ENCODE assay signal across 28 mouse cellular contexts in the genomic region with DNA sequence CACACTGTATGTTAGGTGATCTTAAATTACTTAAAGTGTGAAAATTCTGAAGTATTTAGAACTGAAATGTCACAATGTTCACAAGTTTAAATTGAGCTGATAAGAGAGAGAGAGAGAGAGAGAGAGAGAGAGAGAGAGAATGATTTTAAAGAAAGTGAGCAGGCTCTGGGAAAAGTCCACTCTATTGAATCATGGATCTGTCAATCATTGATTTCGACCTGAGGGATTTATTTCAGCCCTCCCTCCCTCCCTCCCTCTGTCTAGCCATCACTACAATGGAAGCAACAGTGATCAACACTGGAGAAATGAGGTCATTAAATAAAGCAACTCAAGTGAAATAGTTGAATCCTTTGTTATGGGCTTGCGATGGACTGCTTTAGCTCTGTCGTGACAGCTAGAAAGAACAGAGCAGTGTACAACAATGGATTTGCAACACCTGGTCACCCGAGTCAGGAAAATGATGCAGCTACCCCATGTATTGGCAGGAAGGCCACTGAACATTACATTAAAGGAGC. TPM values are rescaled to one million over a fixed set of nuclear protein-coding genes. Genes with fewer than 3 reads are reported as not detected.
DNase-seq lines count a peak whose midpoint lies in the region; TF ChIP-seq lines count a peak whose summit lies in the region.
"Had no signal": no experiment of that assay in that cellular context is flagged by ENCODE, and none has a peak within 500 bp of the region (broad histone marks: within the 10 kb centered on the region; RNA-seq: fewer than 3 reads in every experiment).

No protein-coding gene starts in this region.

- no peaks in the 10 kb centered on the region for H3K36me3 ChIP-seq in kidney, adult 2 months (ENCODE audit: control insufficient read depth, insufficient read depth, low read length)
- H3K36me3 ChIP-seq in liver, adult 2 months (ENCODE audit: control insufficient read depth, insufficient read depth, low read length): no peaks in the 10 kb centered on the region
- H3K36me3 ChIP-seq: embryonic facial prominence, embryonic 10.5 days; embryonic facial prominence, embryonic 13.5 days; forebrain, embryonic 12.5 days; G1E; heart, embryonic 12.5 days; heart, embryonic 15.5 days; hindbrain, embryonic 10.5 days; hindbrain, embryonic 13.5 days had no signal

- H3K4me3 ChIP-seq in kidney, adult 2 months (ENCODE audit: insufficient read depth, low read depth, low read length): no peak overlapping the region
- no peak overlapping the region for H3K4me3 ChIP-seq in liver, adult 2 months (ENCODE audit: insufficient read depth, low read depth, low read length)
- H3K4me3 ChIP-seq: embryonic facial prominence, embryonic 10.5 days; embryonic facial prominence, embryonic 13.5 days; erythroblast, embryonic 14.5 days; forebrain, embryonic 12.5 days; heart, embryonic 12.5 days; heart, embryonic 15.5 days; hindbrain, embryonic 10.5 days; hindbrain, embryonic 13.5 days had no signal

- WGBS in kidney, adult 2 months: 50% methylated on average over 4 of the region's 4 CpGs
- WGBS in liver, adult 2 months: 70% methylated on average over 4 of the region's 4 CpGs

- H3K9ac ChIP-seq in liver, adult 2 months (ENCODE audit: low read depth, low read length): no peak overlapping the region
- H3K9ac ChIP-seq: forebrain, embryonic 12.5 days; forebrain, postnatal 0 days; heart, embryonic 12.5 days; heart, embryonic 15.5 days; hindbrain, embryonic 13.5 days had no signal

- TF ChIP-seq CTCF in kidney, adult 2 months (conservative IDR thresholded peaks at IDR 0.05; ENCODE audit: insufficient read depth, insufficient read length, low read depth, low read length): no peak
- TF ChIP-seq CTCF in liver, adult 2 months (IDR thresholded peaks at IDR 0.05; ENCODE audit: low read depth, low read length): no peak

- no peak overlapping the region for H3K27ac ChIP-seq in kidney, adult 2 months (ENCODE audit: insufficient read depth, low read depth, low read length)
- no peak overlapping the region for H3K27ac ChIP-seq in liver, adult 2 months (replicated peaks; ENCODE audit: insufficient read depth, low read depth, low read length)
- H3K27ac ChIP-seq: embryonic facial prominence, embryonic 10.5 days; embryonic facial prominence, embryonic 13.5 days; forebrain, embryonic 12.5 days; heart, embryonic 15.5 days; hindbrain, embryonic 10.5 days had no signal

- peaks cover 18% of the 10 kb centered on the region for H3K4me1 ChIP-seq in kidney, adult 2 months (ENCODE audit: control insufficient read depth, insufficient read depth, low read length)
- peaks cover 6% of the 10 kb centered on the region for H3K4me1 ChIP-seq in liver, adult 2 months (ENCODE audit: control insufficient read depth, insufficient read depth, low read length)

- peak; percentile 53 for DNase-seq in kidney, adult 2 months
- no peak for DNase-seq in kidney, postnatal 36 days
- peak; percentile 71 for DNase-seq in liver, adult 2 months (ENCODE audit: extremely low read depth, low read depth, low spot score)
- no peak for DNase-seq in liver
- DNase-seq in retina, postnatal 1 day: peak; percentile 83
- no peak for DNase-seq in lung, postnatal 4 days
- DNase-seq: adrenal gland, adult 2 months; adrenal gland, postnatal 14 days; B cell, adult 2 months; cerebellum, adult 11-12 months; cerebellum, adult 8-10 months; cerebellum, postnatal 10 days; cerebellum, postnatal 36 days; forebrain, postnatal 0 days; gastrocnemius, postnatal 25 days; heart, adult 18-20 months; heart, postnatal 10 days; heart, postnatal 36 days had no signal

- no peak for TF ChIP-seq POLR2A in kidney, adult 2 months (IDR thresholded peaks at IDR 0.05; ENCODE audit: low read depth, low read length)
- TF ChIP-seq POLR2A in liver, adult 2 months (IDR thresholded peaks at IDR 0.05; ENCODE audit: extremely low read depth, insufficient read depth, low read length): no peak

- H3K27me3 ChIP-seq in kidney, adult 2 months (replicated peaks; ENCODE audit: control insufficient read depth, insufficient read depth, low read length): no peaks in the 10 kb centered on the region
- no peaks in the 10 kb centered on the region for H3K27me3 ChIP-seq in liver, adult 2 months (ENCODE audit: control insufficient read depth, insufficient read depth, low read length)
- H3K27me3 ChIP-seq: CH12.LX; embryonic facial prominence, embryonic 13.5 days; heart, embryonic 12.5 days; heart, embryonic 15.5 days; hindbrain, embryonic 13.5 days had no signal

- no peaks in the 10 kb centered on the region for H3K79me2 ChIP-seq in liver, adult 2 months (ENCODE audit: control insufficient read depth, insufficient read depth, low read length)

RNA-seq across cellular contexts. Expression of a gene that starts 52.8 kb away (rescaled TPM):
- polyA plus RNA-seq in kidney, adult 2 months (2012; rRNA removed): 20.6 and 22.0 TPM in 2 replicates
- 9.7 and 12.5 TPM in 2 replicates for total RNA-seq in liver, adult 2 months (2014; rRNA removed)
- polyA plus RNA-seq in liver, adult 2 months (2012; rRNA removed): 11.7 and 12.1 TPM in 2 replicates

Comparison
In these comparisons a context has a peak if more than half of its experiments do, and no peak if none do; other contexts are left out.
1. DNase-seq: peak in kidney, adult 2 months (single experiment), liver, adult 2 months (single experiment) and retina, postnatal 1 day (single experiment); none in kidney, postnatal 36 days (0 of 2), liver (single experiment) and lung, postnatal 4 days (0 of 2).